Comparison of ENCODE assay signal across 11 mouse cellular contexts in genomic region chr4:152418229-152419060, GRCm38 (mm10). TPM values are rescaled to one million over a fixed set of nuclear protein-coding genes. Genes with fewer than 3 reads are reported as not detected.
A peak's percentile ranks its signal among the peaks of the same experiment; 100 is the strongest.
DNase-seq lines count a peak whose midpoint lies in the region; ATAC-seq and TF ChIP-seq lines count a peak whose summit lies in the region.
"Had no signal": no experiment of that assay in that cellular context is flagged by ENCODE, and none has a peak within 500 bp of the region (broad histone marks: within the 10 kb centered on the region; RNA-seq: fewer than 3 reads in every experiment).

No protein-coding gene starts in this region.

- WGBS in kidney, embryonic 15.5 days, result 15% methylated on average over 28 of the region's 28 CpGs
- WGBS in kidney, adult 2 months, result 27% methylated on average over 28 of the region's 28 CpGs
- 38% methylated on average over 28 of the region's 28 CpGs for WGBS in hindbrain, embryonic 14.5 days
- WGBS in neural tube, embryonic 13.5 days, result 45% methylated on average over 28 of the region's 28 CpGs

- H3K4me1 ChIP-seq in kidney, embryonic 15.5 days, result peaks cover 19% of the 10 kb centered on the region
- H3K4me1 ChIP-seq in kidney, adult 2 months (ENCODE audit: control insufficient read depth, insufficient read depth, low read length), result no peaks in the 10 kb centered on the region
- H3K4me1 ChIP-seq in hindbrain, embryonic 14.5 days (replicated peaks; ENCODE audit: control insufficient read depth, insufficient read depth, low read length), result peaks cover 7% of the 10 kb centered on the region; the same call in 1 of the 2 replicates
- H3K4me1 ChIP-seq in neural tube, embryonic 13.5 days (replicated peaks), result peaks cover 13% of the 10 kb centered on the region
- H3K4me1 ChIP-seq: limb, embryonic 15.5 days had no signal

- 0 out of 2 replicates have a peak, but pooled peaks cover 13% of the 10 kb centered on the region for H3K27me3 ChIP-seq in kidney, embryonic 15.5 days
- H3K27me3 ChIP-seq in kidney, adult 2 months (replicated peaks; ENCODE audit: control insufficient read depth, insufficient read depth, low read length), result no peaks in the 10 kb centered on the region
- no peaks in the 10 kb centered on the region for H3K27me3 ChIP-seq in Patski
- no peaks in the 10 kb centered on the region for H3K27me3 ChIP-seq in hindbrain, embryonic 14.5 days (ENCODE audit: control insufficient read depth, insufficient read depth, low read length)
- H3K27me3 ChIP-seq in neural tube, embryonic 13.5 days, result no peaks in the 10 kb centered on the region

- in situ Hi-C loops in Patski (cut with MboI; ENCODE audit: low pct_unique_long_range_greater_than_20kb), result loop anchor here (5.0 kb wide), 1 partner anchor 71 kb away; no protein-coding TSS in a partner anchor

- POLR2A ChIA-PET in Patski (lab: Charles Lee), result no interaction called here

- peak overlapping the region; percentile 4; the same call in 1 of the 2 replicates for H3K4me3 ChIP-seq in kidney, embryonic 15.5 days (replicated peaks)
- no peak overlapping the region for H3K4me3 ChIP-seq in kidney, adult 2 months (ENCODE audit: insufficient read depth, low read depth, low read length)
- H3K4me3 ChIP-seq in hindbrain, embryonic 14.5 days (replicated peaks; ENCODE audit: low read length), result no peak overlapping the region
- no peak overlapping the region for H3K4me3 ChIP-seq in neural tube, embryonic 13.5 days
- H3K4me3 ChIP-seq: limb, embryonic 15.5 days had no signal

- TF ChIP-seq CTCF in kidney, adult 2 months (conservative IDR thresholded peaks at IDR 0.05; ENCODE audit: insufficient read depth, insufficient read length, low read depth, low read length), result no peak
- no peak for TF ChIP-seq CTCF in Patski (IDR thresholded peaks at IDR 0.05)

- H3K36me3 ChIP-seq in kidney, embryonic 15.5 days, result no peaks in the 10 kb centered on the region
- H3K36me3 ChIP-seq in kidney, adult 2 months (ENCODE audit: control insufficient read depth, insufficient read depth, low read length), result no peaks in the 10 kb centered on the region
- no peaks in the 10 kb centered on the region for H3K36me3 ChIP-seq in hindbrain, embryonic 14.5 days (replicated peaks; ENCODE audit: control insufficient read depth, insufficient read depth)
- no peaks in the 10 kb centered on the region for H3K36me3 ChIP-seq in neural tube, embryonic 13.5 days
- H3K36me3 ChIP-seq: limb, embryonic 15.5 days had no signal

- no peak overlapping the region for H3K9ac ChIP-seq in kidney, embryonic 15.5 days
- H3K9ac ChIP-seq in hindbrain, embryonic 14.5 days, result no peak overlapping the region
- no peak overlapping the region for H3K9ac ChIP-seq in neural tube, embryonic 13.5 days
- H3K9ac ChIP-seq: limb, embryonic 15.5 days had no signal

- intact Hi-C loops in left cerebral cortex, postnatal 4 days (cut with DNase I), result no loop called here

- DNase-seq in kidney, adult 2 months, result no peak
- DNase-seq in Patski (ENCODE audit: low read depth, low spot score), result no peak
- no peak for DNase-seq in hindbrain, embryonic 14.5 days (ENCODE audit: low spot score)
- DNase-seq in left cerebral cortex, postnatal 4 days, result no peak
- DNase-seq in thymus, postnatal 10 days (ENCODE audit: low spot score in 2 of 2), result no peak
- DNase-seq: cerebellum, adult 11-12 months; lung, adult 2 months had no signal

- H3K27ac ChIP-seq in kidney, embryonic 15.5 days, result peak overlapping the region; percentile 68
- H3K27ac ChIP-seq in kidney, adult 2 months (ENCODE audit: insufficient read depth, low read depth, low read length), result no peak overlapping the region
- H3K27ac ChIP-seq in hindbrain, embryonic 14.5 days, result no peak overlapping the region
- no peak overlapping the region; the same call in 1 of the 2 replicates for H3K27ac ChIP-seq in neural tube, embryonic 13.5 days (replicated peaks)
- H3K27ac ChIP-seq: limb, embryonic 15.5 days; macrophage had no signal

- ATAC-seq in kidney, embryonic 15.5 days (replicated peaks; ENCODE audit: low FRiP score), result peak; percentile 74
- peak; percentile 31 for ATAC-seq in Patski
- ATAC-seq in hindbrain, embryonic 14.5 days (ENCODE audit: low FRiP score), result 0 out of 2 replicates have a peak, but pooled peaks have one; percentile 27
- 0 out of 2 replicates have a peak, but pooled peaks have one; percentile 23 for ATAC-seq in neural tube, embryonic 13.5 days (ENCODE audit: low read depth)

- no peak for TF ChIP-seq POLR2A in kidney, adult 2 months (IDR thresholded peaks at IDR 0.05; ENCODE audit: low read depth, low read length)

- peak overlapping the region; percentile 50 for H3K4me2 ChIP-seq in kidney, embryonic 15.5 days
- no peak overlapping the region for H3K4me2 ChIP-seq in hindbrain, embryonic 14.5 days (replicated peaks)
- H3K4me2 ChIP-seq in neural tube, embryonic 13.5 days, result no peak overlapping the region
- H3K4me2 ChIP-seq: limb, embryonic 15.5 days had no signal

- CTCF ChIA-PET in Patski (lab: Charles Lee), result interaction anchor here (0.6 kb wide), 1 partner anchor 13 kb away, joined by 3 read pairs; no protein-coding TSS in a partner anchor

- no peaks in the 10 kb centered on the region for H3K9me3 ChIP-seq in kidney, embryonic 15.5 days (replicated peaks)
- H3K9me3 ChIP-seq in hindbrain, embryonic 14.5 days (ENCODE audit: control insufficient read depth, low read length), result no peaks in the 10 kb centered on the region
- no peaks in the 10 kb centered on the region for H3K9me3 ChIP-seq in neural tube, embryonic 13.5 days
- H3K9me3 ChIP-seq: limb, embryonic 15.5 days had no signal

RNA-seq across cellular contexts. Expression of gene Nphp4, which starts 58.1 kb away (rescaled TPM):
- polyA plus RNA-seq in kidney, embryonic 15.5 days (2015; fragmentation: Nextera tagmentation; extraction: Ambion mirVana), result 4.1 and 4.9 TPM in 2 replicates
- polyA plus RNA-seq in kidney, adult 2 months (2012; rRNA removed), result 2.2 and 2.4 TPM in 2 replicates
- polyA plus RNA-seq in Patski (2021), result 7.0 TPM
- polyA plus RNA-seq in hindbrain, embryonic 14.5 days (2014; fragmentation: Nextera tagmentation; extraction: Ambion mirVana), result 6.2 and 6.6 TPM in 2 replicates
- 4.9 and 5.4 TPM in 2 replicates for polyA plus RNA-seq in neural tube, embryonic 13.5 days (2015; fragmentation: Nextera tagmentation; extraction: Ambion mirVana)
- total RNA-seq in left cerebral cortex, postnatal 4 days (2021), result 10 to 100 TPM; 10.5 to 12.1 TPM

RNA-seq across cellular contexts. Expression of gene Kcnab2, which starts 59.2 kb away (rescaled TPM):
- 5.9 and 6.3 TPM in 2 replicates for polyA plus RNA-seq in kidney, embryonic 15.5 days (2015; fragmentation: Nextera tagmentation; extraction: Ambion mirVana)
- 4.6 and 6.1 TPM in 2 replicates for polyA plus RNA-seq in kidney, adult 2 months (2012; rRNA removed)
- polyA plus RNA-seq in Patski (2021), result 5.6 TPM
- polyA plus RNA-seq in hindbrain, embryonic 14.5 days (2014; fragmentation: Nextera tagmentation; extraction: Ambion mirVana), result 19.6 and 23.7 TPM in 2 replicates
- polyA plus RNA-seq in neural tube, embryonic 13.5 days (2015; fragmentation: Nextera tagmentation; extraction: Ambion mirVana), result 29.3 and 32.6 TPM in 2 replicates
- total RNA-seq in left cerebral cortex, postnatal 4 days (2021), result 10 to 100 TPM; 35.0 to 43.6 TPM

Comparison
In these comparisons a context has a peak if more than half of its experiments do, and no peak if none do; other contexts are left out.
1. ATAC-seq: peak in every context shown above with its lines; median percentile 74 in kidney, embryonic 15.5 days; 31 in Patski; 27 in hindbrain, embryonic 14.5 days; 23 in neural tube, embryonic 13.5 days.